Mouse (Mus musculus) MEL (cell line): ENCODE results near the gene Ifna11.

Experiments
- BHLHE40 ChIP-seq: IDR thresholded peaks from 2 replicates; pipeline ENCODE4 v1.6.1; 2012; ENCODE audit warnings: low read depth, mild to moderate bottlenecking, inconsistent platforms, low read length, improper control_type of control experiment, borderline replicate concordance
- CTCF ChIP-seq, 3 experiments: IDR thresholded peaks in 2 of 3; conservative IDR thresholded peaks in 1 of 3; 2 replicates each; pipeline ENCODE4 v1.5.1; 2011 to 2012; ENCODE audit warnings: low read length in 3 of 3, low read depth in 2 of 3, mild to moderate bottlenecking in 2 of 3, improper control_type of control experiment in 1 of 3, inconsistent platforms in 1 of 3, mixed read lengths in 1 of 3, moderate library complexity in 1 of 3; ENCODE audit not compliant: control insufficient read depth in 1 of 3, insufficient read depth in 1 of 3, poor library complexity in 1 of 3, severe bottlenecking in 1 of 3
- ELF1 ChIP-seq: IDR thresholded peaks from 2 replicates; pipeline ENCODE4 v1.6.1; 2014; ENCODE audit warnings: low read depth, mild to moderate bottlenecking, inconsistent platforms, low read length, improper control_type of control experiment, moderate library complexity
- TAL1 ChIP-seq: IDR thresholded peaks from 2 replicates; pipeline ENCODE4 v1.6.1; 2012; ENCODE audit warnings: mild to moderate bottlenecking, inconsistent platforms, low read length, moderate library complexity, mixed read lengths
- USF1 ChIP-seq: IDR thresholded peaks from 2 replicates; pipeline ENCODE4 v1.6.1; 2014; ENCODE audit warnings: low read depth, mild to moderate bottlenecking, inconsistent platforms, low read length, improper control_type of control experiment, moderate library complexity

DNA sequence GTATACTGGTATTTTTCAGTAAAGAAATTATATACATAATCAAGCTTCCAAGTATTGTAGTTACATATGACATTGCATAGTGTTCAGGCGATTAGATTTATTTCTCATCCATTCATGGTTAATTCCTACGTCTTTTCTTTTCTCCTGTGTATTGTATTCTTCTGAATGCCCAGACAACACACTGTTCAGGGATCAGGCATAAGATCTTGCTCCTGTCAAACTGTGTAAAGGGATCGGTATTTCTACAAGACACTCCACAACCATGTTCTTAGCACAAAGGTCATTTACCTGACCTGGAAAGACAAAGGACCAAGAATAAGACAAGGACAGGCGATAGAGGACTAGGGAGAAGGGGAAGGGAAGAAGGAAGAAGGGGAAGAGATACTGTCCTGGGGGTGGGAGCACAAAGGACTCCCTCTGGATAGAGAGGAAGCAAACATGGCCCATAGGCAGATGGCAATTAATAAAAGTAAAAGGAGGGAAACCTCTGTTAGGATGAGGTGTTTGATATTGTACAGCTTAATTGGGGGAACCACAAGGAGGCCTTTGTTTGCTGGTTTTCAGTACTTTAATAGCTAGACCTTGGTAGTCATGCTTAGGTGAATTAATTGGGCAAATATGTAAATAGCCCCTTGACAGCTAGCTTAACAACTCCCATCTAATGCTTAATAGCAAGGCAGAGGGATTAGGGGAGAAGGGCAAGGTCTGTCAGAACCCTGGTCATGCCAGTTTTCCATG is 31.4 kb downstream of the Ifna11 start:
- TF ChIP-seq USF1, result no peak
- TF ChIP-seq ELF1, result no peak
- no peak for TF ChIP-seq CTCF (IDR thresholded peaks at IDR 0.05 in 2 of 3, conservative IDR thresholded peaks at IDR 0.05 in 1 of 3; ENCODE audit: control insufficient read depth in 1 of 3, insufficient read depth in 1 of 3, low read depth in 2 of 3, low read length in 3 of 3, poor library complexity in 1 of 3, severe bottlenecking in 1 of 3)
- TF ChIP-seq BHLHE40, result no peak
- no peak for TF ChIP-seq TAL1
